Mouse (Mus musculus): Measurements from ENCODE around the gene Ctnnbip1. TPM values are rescaled to one million over a fixed set of nuclear protein-coding genes. Genes with fewer than 3 reads are reported as not detected.

The Ctnnbip1 gene
- total and polyA plus RNA-seq, 2 experiments: 4.9 to 9.7 TPM

DNA sequence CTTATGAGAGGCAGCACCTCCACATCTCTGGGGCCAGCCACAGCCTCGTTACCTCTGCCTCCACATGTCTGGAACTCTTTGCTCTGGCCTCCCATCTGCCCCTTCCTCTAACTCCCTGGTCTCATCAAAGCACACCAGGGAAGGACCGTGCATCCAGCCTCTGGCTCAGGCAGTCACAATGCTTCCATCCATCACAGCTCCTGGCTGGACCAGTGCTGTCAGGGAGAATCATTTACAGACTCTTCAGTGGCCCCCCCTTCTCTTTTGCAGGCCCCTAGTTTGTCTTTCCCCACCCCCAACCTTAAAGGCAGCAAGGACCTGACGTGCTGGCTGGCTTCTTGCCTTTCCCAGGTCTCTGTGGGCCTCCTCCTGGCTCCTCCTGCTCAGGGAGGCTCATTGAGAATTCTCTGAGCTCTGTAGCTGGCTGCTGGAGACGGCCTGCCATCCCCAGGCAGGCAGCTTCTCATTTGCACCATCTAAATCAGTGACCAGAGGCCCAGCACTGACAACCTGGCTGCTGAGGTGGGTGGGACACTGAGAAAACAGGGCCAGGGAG, 59.0 kb downstream of the Ctnnbip1 start:
- WGBS: 56% methylated on average over 4 of the region's 4 CpGs
- Histone ChIP-seq H3K9ac (ENCODE audit: low read depth, low read length) (no peak overlapping the region), H3K27ac (replicated peaks; ENCODE audit: insufficient read depth, low read depth, low read length) (no peak overlapping the region), H3K27me3 (ENCODE audit: control insufficient read depth, insufficient read depth, low read length) (no peaks in the 10 kb centered on the region), H3K79me2 (ENCODE audit: control insufficient read depth, insufficient read depth, low read length) (no peaks in the 10 kb centered on the region), H3K4me3 (ENCODE audit: insufficient read depth, low read depth, low read length) (no peak overlapping the region), H3K4me1 (ENCODE audit: control insufficient read depth, insufficient read depth, low read length) (no peaks in the 10 kb centered on the region), H3K36me3 (ENCODE audit: control insufficient read depth, insufficient read depth, low read length) (no peaks in the 10 kb centered on the region)
- TF ChIP-seq POLR2A (IDR thresholded peaks at IDR 0.05; ENCODE audit: extremely low read depth, insufficient read depth, low read length): no peak
- TF ChIP-seq CTCF (IDR thresholded peaks at IDR 0.05; ENCODE audit: low read depth, low read length): no peak
- DNase-seq (ENCODE audit: extremely low read depth, low read depth, low spot score): no peak

DNA sequence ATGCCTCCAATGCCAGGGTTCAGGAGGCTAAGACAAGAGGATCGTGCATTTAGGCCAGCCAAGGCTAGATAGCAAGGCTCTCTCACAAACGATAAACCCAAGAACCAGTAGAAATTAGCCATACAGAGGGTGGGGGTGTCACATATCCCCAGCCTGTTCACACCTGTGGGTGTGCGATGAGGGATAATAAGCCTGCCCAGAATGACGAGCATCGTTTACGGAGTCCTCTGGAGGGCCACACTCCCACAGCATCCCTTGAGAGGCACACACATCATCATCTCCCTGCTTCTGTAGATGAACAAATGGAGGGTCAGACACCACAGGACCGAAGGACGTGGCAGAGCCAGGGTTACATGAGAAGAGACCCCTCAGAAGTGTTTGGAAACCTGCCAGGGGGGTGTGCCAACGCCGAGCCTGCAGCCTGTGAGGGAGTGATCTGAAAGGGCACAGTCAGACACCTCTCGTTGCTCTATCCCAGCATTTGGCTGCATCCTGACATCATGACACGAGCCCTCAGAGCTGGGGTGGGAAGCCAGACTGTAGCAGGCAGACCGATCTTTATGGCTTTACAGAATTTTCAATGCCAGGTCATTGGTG, 60.1 kb downstream of the Ctnnbip1 start:
- H3K4me1 ChIP-seq (ENCODE audit: control insufficient read depth, insufficient read depth, low read length): no peaks in the 10 kb centered on the region

DNA sequence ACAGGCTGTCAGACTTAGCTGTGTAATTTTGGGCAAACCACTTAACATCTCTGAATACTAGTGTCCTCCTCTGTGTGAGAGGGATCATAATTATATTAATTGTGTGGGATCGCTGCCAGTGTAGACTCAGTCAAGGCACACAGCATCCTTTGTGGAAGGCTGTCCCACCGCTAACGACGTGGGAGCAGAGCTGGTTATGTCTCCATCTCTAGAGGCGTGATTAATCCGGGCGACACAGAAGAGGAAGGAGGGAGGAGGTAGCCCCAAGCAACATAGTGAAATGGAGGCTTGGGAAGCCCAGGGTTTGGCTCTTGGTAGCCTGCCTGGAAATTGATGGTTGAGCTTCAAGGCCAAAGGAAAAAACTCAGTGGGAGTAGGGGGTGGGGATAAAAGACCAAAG, 60.8 kb downstream of the Ctnnbip1 start:
- Histone ChIP-seq H3K4me1 (ENCODE audit: control insufficient read depth, insufficient read depth, low read length) (no peaks in the 10 kb centered on the region), H3K4me3 (ENCODE audit: insufficient read depth, low read depth, low read length) (no peak overlapping the region), H3K27ac (replicated peaks; ENCODE audit: insufficient read depth, low read depth, low read length) (no peak overlapping the region), H3K27me3 (ENCODE audit: control insufficient read depth, insufficient read depth, low read length) (no peaks in the 10 kb centered on the region), H3K9ac (ENCODE audit: low read depth, low read length) (no peak overlapping the region), H3K36me3 (ENCODE audit: control insufficient read depth, insufficient read depth, low read length) (no peaks in the 10 kb centered on the region), H3K79me2 (ENCODE audit: control insufficient read depth, insufficient read depth, low read length) (no peaks in the 10 kb centered on the region)
- DNase-seq (ENCODE audit: extremely low read depth, low read depth, low spot score): no peak
- TF ChIP-seq POLR2A (IDR thresholded peaks at IDR 0.05; ENCODE audit: extremely low read depth, insufficient read depth, low read length) (no peak), CTCF (IDR thresholded peaks at IDR 0.05; ENCODE audit: low read depth, low read length) (no peak)
- 65% methylated on average over 7 of the region's 7 CpGs for WGBS

More for the DNA sequence above, 60.1 kb downstream of the Ctnnbip1 start:
- Histone ChIP-seq H3K36me3 (ENCODE audit: control insufficient read depth, insufficient read depth, low read length) (no peaks in the 10 kb centered on the region), H3K4me3 (ENCODE audit: insufficient read depth, low read depth, low read length) (no peak overlapping the region), H3K27me3 (ENCODE audit: control insufficient read depth, insufficient read depth, low read length) (no peaks in the 10 kb centered on the region), H3K79me2 (ENCODE audit: control insufficient read depth, insufficient read depth, low read length) (no peaks in the 10 kb centered on the region), H3K9ac (ENCODE audit: low read depth, low read length) (no peak overlapping the region), H3K27ac (replicated peaks; ENCODE audit: insufficient read depth, low read depth, low read length) (no peak overlapping the region)
- WGBS: 71% methylated on average over 13 of the region's 13 CpGs
- TF ChIP-seq POLR2A (IDR thresholded peaks at IDR 0.05; ENCODE audit: extremely low read depth, insufficient read depth, low read length): no peak
- no peak for TF ChIP-seq CTCF (IDR thresholded peaks at IDR 0.05; ENCODE audit: low read depth, low read length)
- no peak for DNase-seq (ENCODE audit: extremely low read depth, low read depth, low spot score)

DNA sequence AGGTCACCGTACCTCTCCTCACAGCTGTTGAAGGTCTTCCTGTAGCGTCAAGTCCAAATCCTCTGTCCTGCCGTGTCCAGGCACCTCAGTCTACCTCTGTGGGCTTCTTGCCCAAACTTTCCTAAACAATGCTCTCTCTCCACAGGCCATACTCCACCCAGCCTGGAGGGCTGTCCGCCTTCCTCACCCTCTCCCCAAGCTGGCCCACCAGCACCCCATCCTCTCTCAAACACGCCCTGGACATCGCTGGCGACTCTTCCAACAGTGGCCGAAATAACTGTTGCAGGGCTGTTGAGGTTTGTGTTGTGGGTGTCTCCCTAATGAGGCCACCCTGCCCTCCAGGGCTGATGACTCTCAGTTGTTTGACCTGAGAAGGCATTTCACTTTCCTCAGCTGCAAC, 67.2 kb downstream of the Ctnnbip1 start:
- H3K27me3 ChIP-seq (ENCODE audit: control insufficient read depth, insufficient read depth, low read length): peaks cover 20% of the 10 kb centered on the region
- H3K79me2 ChIP-seq (ENCODE audit: control insufficient read depth, insufficient read depth, low read length): no peaks in the 10 kb centered on the region
- TF ChIP-seq POLR2A (IDR thresholded peaks at IDR 0.05; ENCODE audit: extremely low read depth, insufficient read depth, low read length) (no peak), CTCF (IDR thresholded peaks at IDR 0.05; ENCODE audit: low read depth, low read length) (no peak)

DNA sequence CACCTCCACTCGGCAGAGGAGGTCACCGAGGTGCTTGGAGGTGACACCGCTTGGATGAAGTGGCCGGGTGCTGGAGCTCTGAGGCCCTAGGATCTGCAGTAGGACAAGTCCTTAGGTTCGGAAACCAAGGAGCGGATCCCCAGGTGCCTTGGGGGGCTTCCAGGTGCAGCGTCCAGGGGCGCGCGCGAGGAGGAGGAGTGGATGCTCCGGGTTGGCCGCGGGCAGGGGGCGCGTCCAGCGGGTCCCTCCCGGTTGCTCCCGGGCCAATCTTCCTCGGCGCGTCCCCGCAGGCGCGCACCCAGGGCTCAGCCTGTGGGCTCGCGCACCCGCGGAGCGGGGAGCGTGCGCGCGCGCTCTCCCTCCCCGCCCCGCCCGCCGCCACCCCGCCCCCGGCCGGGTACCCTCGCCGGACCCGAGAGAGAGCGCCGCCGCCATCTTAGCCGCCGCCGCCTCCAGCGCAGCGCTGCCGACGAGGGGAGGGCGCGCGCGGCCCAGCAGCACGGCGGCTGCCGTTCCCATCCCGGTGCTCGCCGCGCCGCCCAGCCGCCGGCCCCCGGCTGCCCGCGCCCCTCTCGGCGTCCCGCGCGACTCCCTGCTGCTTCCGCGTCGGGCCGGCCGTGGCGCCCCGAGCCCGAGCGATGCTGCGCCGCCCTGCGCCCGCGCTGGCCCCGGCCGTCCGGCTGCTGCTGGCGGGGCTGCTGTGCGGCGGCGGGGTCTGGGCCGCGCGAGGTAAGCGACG, 68.2 kb downstream of the Ctnnbip1 start, which contains the start of gene Clstn1:
Gene Clstn1, plus strand, starts transcription at position 425 of the 739 bp plus-strand sequence.
- Histone ChIP-seq H3K4me3 (ENCODE audit: insufficient read depth, low read depth, low read length) (peak within 1 kb of the TSS; percentile 48), H3K27me3 (ENCODE audit: control insufficient read depth, insufficient read depth, low read length) (peaks cover 20% of the 10 kb centered on the region), H3K79me2 (ENCODE audit: control insufficient read depth, insufficient read depth, low read length) (no peaks in the 10 kb centered on the region), H3K27ac (replicated peaks; ENCODE audit: insufficient read depth, low read depth, low read length) (no peak within 1 kb of the TSS), H3K4me1 (ENCODE audit: control insufficient read depth, insufficient read depth, low read length) (no peaks in the 10 kb centered on the region), H3K36me3 (ENCODE audit: control insufficient read depth, insufficient read depth, low read length) (no peaks in the 10 kb centered on the region), H3K9ac (ENCODE audit: low read depth, low read length) (peak within 1 kb of the TSS; percentile 69)
- WGBS: 3% methylated on average over 68 of the region's 103 CpGs
- TF ChIP-seq CTCF (IDR thresholded peaks at IDR 0.05; ENCODE audit: low read depth, low read length) (no peak), POLR2A (IDR thresholded peaks at IDR 0.05; ENCODE audit: extremely low read depth, insufficient read depth, low read length) (no peak)
- DNase-seq (ENCODE audit: extremely low read depth, low read depth, low spot score): no peak

More for the DNA sequence above, 67.2 kb downstream of the Ctnnbip1 start:
- no peaks in the 10 kb centered on the region for H3K36me3 ChIP-seq (ENCODE audit: control insufficient read depth, insufficient read depth, low read length)
- no peak for DNase-seq (ENCODE audit: extremely low read depth, low read depth, low spot score)
- no peak overlapping the region for H3K4me3 ChIP-seq (ENCODE audit: insufficient read depth, low read depth, low read length)
- H3K4me1 ChIP-seq (ENCODE audit: control insufficient read depth, insufficient read depth, low read length): no peaks in the 10 kb centered on the region
- H3K27ac ChIP-seq (replicated peaks; ENCODE audit: insufficient read depth, low read depth, low read length): no peak overlapping the region
- WGBS: 73% methylated on average over 8 of the region's 8 CpGs
- H3K9ac ChIP-seq (ENCODE audit: low read depth, low read length): no peak overlapping the region

Measured in liver, adult 2 months (tissue).